Mouse (Mus musculus): ENCODE data around the gene Ptgfrn. TPM values are rescaled to one million over a fixed set of nuclear protein-coding genes. Genes with fewer than 3 reads are reported as not detected.

Gene Ptgfrn
- polyA plus RNA-seq, 1 experiment, result 62.8 TPM

DNA sequence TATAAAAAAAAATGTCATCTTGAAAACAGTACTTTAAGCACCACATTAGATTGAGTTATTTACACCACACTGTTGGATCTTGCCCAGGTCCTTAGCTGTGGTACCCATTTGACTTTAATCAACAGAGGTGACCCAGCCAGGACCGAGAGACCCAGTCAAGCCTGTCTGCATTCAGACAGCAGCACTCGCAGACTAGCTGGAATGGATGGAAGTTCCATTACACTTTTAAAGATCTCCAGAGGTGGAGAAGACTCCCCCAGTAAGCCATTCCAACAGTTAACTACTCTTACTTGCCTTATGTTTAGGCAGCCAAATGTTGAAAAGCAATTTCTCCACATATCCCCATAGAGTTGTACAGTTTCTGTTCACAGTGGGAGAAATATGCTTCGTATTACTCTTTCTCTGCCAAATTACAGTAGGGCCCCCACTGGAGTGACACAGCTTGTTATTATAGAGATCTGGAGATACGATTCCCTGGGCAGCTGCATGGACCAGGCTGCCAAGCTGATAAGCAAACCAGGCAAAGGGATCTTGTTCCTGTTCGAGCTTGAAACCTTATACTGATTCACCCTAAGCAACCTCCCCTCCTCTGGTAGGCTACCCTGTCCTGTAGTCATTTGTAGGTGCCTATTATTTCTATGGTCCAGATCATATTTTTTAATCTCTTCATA lies 102.8 kb downstream of the Ptgfrn start:
- TF ChIP-seq MYOG (IDR thresholded peaks at IDR 0.05; ENCODE audit: control insufficient read depth in 1 of 3, insufficient read depth in 1 of 3, insufficient read length in 2 of 3, low read depth in 2 of 3), result peak in 1 of 3 experiments; percentile 12
- TF ChIP-seq POLR2AphosphoS2 (IDR thresholded peaks at IDR 0.05; ENCODE audit: insufficient read length, low read depth), result no peak
- TF ChIP-seq USF1 (IDR thresholded peaks at IDR 0.05; ENCODE audit: low read depth), result no peak
- no peak for TF ChIP-seq POLR2A (IDR thresholded peaks at IDR 0.05; ENCODE audit: insufficient read length, low read depth)
- TF ChIP-seq MYOD1 (IDR thresholded peaks at IDR 0.05; ENCODE audit: control insufficient read depth in 1 of 3, insufficient read length in 2 of 3, low read depth in 2 of 3), result peak in 1 of 3 experiments; percentile 55
- TF ChIP-seq E2F4 (IDR thresholded peaks at IDR 0.05; ENCODE audit: insufficient read depth), result no peak
- no peak for TF ChIP-seq SRF (IDR thresholded peaks at IDR 0.05; ENCODE audit: control insufficient read depth, insufficient read length, low read depth)
- no peaks in the 10 kb centered on the region for H3K27me3 ChIP-seq (ENCODE audit: control insufficient read depth, insufficient read depth, insufficient read length)
- H3K4me3 ChIP-seq, result no peak overlapping the region
- H3K4me2 ChIP-seq (ENCODE audit: low read depth), result no peak overlapping the region
- H3ac ChIP-seq (ENCODE audit: control insufficient read depth, insufficient read length), result no peak overlapping the region
- H3K79me2 ChIP-seq (ENCODE audit: control insufficient read depth, insufficient read depth), result no peaks in the 10 kb centered on the region
- no peaks in the 10 kb centered on the region for H3K36me3 ChIP-seq (ENCODE audit: control insufficient read depth, insufficient read depth)

DNA sequence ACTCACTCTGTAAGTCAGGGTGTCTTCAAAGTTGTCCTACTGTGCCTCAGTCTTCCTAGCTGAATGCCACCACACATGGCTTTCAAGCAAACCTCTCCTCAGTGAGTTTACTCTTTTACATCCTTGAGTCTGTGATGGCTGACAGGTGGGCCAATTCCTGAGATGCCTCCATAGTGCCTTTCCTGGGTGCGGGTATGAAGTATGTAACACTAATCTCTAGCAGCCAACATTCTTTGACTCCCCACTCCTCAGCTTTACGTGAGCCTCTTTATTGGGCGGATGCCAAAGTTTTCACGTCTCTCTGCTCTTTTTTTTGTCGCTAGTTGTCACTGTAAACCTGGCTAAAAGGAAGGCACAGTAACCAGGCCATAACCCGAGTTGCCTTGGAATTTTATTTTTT lies 104.7 kb downstream of the Ptgfrn start:
- Histone ChIP-seq H3K4me2 (ENCODE audit: low read depth) (no peak overlapping the region), H3K27me3 (ENCODE audit: control insufficient read depth, insufficient read depth, insufficient read length) (no peaks in the 10 kb centered on the region), H3ac (ENCODE audit: control insufficient read depth, insufficient read length) (no peak overlapping the region), H3K36me3 (ENCODE audit: control insufficient read depth, insufficient read depth) (no peaks in the 10 kb centered on the region), H3K79me2 (ENCODE audit: control insufficient read depth, insufficient read depth) (no peaks in the 10 kb centered on the region), H3K4me3 (no peak overlapping the region)
- no peak for TF ChIP-seq CEBPB (IDR thresholded peaks at IDR 0.05; ENCODE audit: insufficient read depth, poor library complexity, severe bottlenecking)
- no peak for TF ChIP-seq TCF12 (IDR thresholded peaks at IDR 0.05; ENCODE audit: insufficient read depth, poor library complexity, severe bottlenecking)
- no peak for TF ChIP-seq POLR2AphosphoS2 (IDR thresholded peaks at IDR 0.05; ENCODE audit: insufficient read length, low read depth)
- TF ChIP-seq TCF3 (IDR thresholded peaks at IDR 0.05; ENCODE audit: insufficient read length, low read depth), result no peak
- no peak for TF ChIP-seq SRF (IDR thresholded peaks at IDR 0.05; ENCODE audit: control insufficient read depth, insufficient read length, low read depth)
- no peak for TF ChIP-seq USF1 (IDR thresholded peaks at IDR 0.05; ENCODE audit: low read depth)
- TF ChIP-seq MYOD1 (IDR thresholded peaks at IDR 0.05; ENCODE audit: control insufficient read depth in 1 of 3, insufficient read length in 2 of 3, low read depth in 2 of 3), result no peak
- no peak for TF ChIP-seq E2F4 (IDR thresholded peaks at IDR 0.05; ENCODE audit: insufficient read depth)

GRCm38 (mm10) chr3:101003575-101004356 lies 106.3 kb downstream of the Ptgfrn start:
- Histone ChIP-seq H3K4me3 (no peak overlapping the region), H3K36me3 (ENCODE audit: control insufficient read depth, insufficient read depth) (no peaks in the 10 kb centered on the region), H3K27me3 (ENCODE audit: control insufficient read depth, insufficient read depth, insufficient read length) (no peaks in the 10 kb centered on the region), H3K4me2 (ENCODE audit: low read depth) (no peak overlapping the region), H3ac (ENCODE audit: control insufficient read depth, insufficient read length) (no peak overlapping the region), H3K79me2 (ENCODE audit: control insufficient read depth, insufficient read depth) (no peaks in the 10 kb centered on the region)
- TF ChIP-seq MYOD1 (IDR thresholded peaks at IDR 0.05; ENCODE audit: control insufficient read depth in 1 of 3, insufficient read length in 2 of 3, low read depth in 2 of 3), result no peak
- no peak for TF ChIP-seq MYOG (IDR thresholded peaks at IDR 0.05; ENCODE audit: control insufficient read depth in 1 of 3, insufficient read depth in 1 of 3, insufficient read length in 2 of 3, low read depth in 2 of 3)
- TF ChIP-seq TCF12 (IDR thresholded peaks at IDR 0.05; ENCODE audit: insufficient read depth, poor library complexity, severe bottlenecking), result no peak
- TF ChIP-seq E2F4 (IDR thresholded peaks at IDR 0.05; ENCODE audit: insufficient read depth), result no peak
- no peak for TF ChIP-seq TCF3 (IDR thresholded peaks at IDR 0.05; ENCODE audit: insufficient read length, low read depth)
- TF ChIP-seq USF1 (IDR thresholded peaks at IDR 0.05; ENCODE audit: low read depth), result no peak
- TF ChIP-seq MAX (IDR thresholded peaks at IDR 0.05; ENCODE audit: low read depth), result no peak
- TF ChIP-seq CEBPB (IDR thresholded peaks at IDR 0.05; ENCODE audit: insufficient read depth, poor library complexity, severe bottlenecking), result no peak
- no peak for TF ChIP-seq REST (IDR thresholded peaks at IDR 0.05; ENCODE audit: insufficient read depth, insufficient read length)
- no peak for TF ChIP-seq POLR2A (IDR thresholded peaks at IDR 0.05; ENCODE audit: insufficient read length, low read depth)

DNA sequence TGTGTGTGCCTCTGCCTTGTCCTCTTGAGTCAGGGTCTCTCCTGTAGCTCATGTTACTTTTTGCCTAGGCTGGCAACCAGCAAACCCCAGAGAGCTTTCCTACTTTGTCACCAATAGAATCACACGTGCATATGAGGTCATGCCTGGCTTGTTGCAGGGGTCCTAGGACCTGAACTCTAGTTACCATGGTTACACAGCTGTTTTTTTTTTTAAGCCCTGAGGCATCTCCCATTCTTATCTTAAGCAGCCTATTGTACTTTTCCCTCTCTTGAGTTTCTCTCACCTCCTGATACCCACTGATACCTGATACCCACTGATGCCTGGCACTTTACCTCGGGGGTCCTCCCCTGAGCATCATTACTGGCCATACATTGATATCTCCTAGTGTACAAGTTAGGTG lies 110.3 kb downstream of the Ptgfrn start:
- no peaks in the 10 kb centered on the region for H3K27me3 ChIP-seq (ENCODE audit: control insufficient read depth, insufficient read depth, insufficient read length)
- no peak overlapping the region for H3ac ChIP-seq (ENCODE audit: control insufficient read depth, insufficient read length)
- TF ChIP-seq MAX (IDR thresholded peaks at IDR 0.05; ENCODE audit: low read depth) (no peak), USF1 (IDR thresholded peaks at IDR 0.05; ENCODE audit: low read depth) (no peak), E2F4 (IDR thresholded peaks at IDR 0.05; ENCODE audit: insufficient read depth) (no peak), REST (IDR thresholded peaks at IDR 0.05; ENCODE audit: insufficient read depth, insufficient read length) (no peak), MYOG (IDR thresholded peaks at IDR 0.05; ENCODE audit: control insufficient read depth in 1 of 3, insufficient read depth in 1 of 3, insufficient read length in 2 of 3, low read depth in 2 of 3) (no peak), TCF12 (IDR thresholded peaks at IDR 0.05; ENCODE audit: insufficient read depth, poor library complexity, severe bottlenecking) (no peak), MYOD1 (IDR thresholded peaks at IDR 0.05; ENCODE audit: control insufficient read depth in 1 of 3, insufficient read length in 2 of 3, low read depth in 2 of 3) (no peak), POLR2AphosphoS2 (IDR thresholded peaks at IDR 0.05; ENCODE audit: insufficient read length, low read depth) (no peak), POLR2A (IDR thresholded peaks at IDR 0.05; ENCODE audit: insufficient read length, low read depth) (no peak), SRF (IDR thresholded peaks at IDR 0.05; ENCODE audit: control insufficient read depth, insufficient read length, low read depth) (no peak), CEBPB (IDR thresholded peaks at IDR 0.05; ENCODE audit: insufficient read depth, poor library complexity, severe bottlenecking) (no peak), TCF3 (IDR thresholded peaks at IDR 0.05; ENCODE audit: insufficient read length, low read depth) (no peak)
- H3K4me3 ChIP-seq, result no peak overlapping the region
- no peaks in the 10 kb centered on the region for H3K36me3 ChIP-seq (ENCODE audit: control insufficient read depth, insufficient read depth)
- H3K79me2 ChIP-seq (ENCODE audit: control insufficient read depth, insufficient read depth), result no peaks in the 10 kb centered on the region
- H3K4me2 ChIP-seq (ENCODE audit: low read depth), result no peak overlapping the region

Data from myocyte (in vitro differentiated cells).